Mouse (Mus musculus): ENCODE measurements around the gene Slc2a2. TPM values are rescaled to one million over a fixed set of nuclear protein-coding genes. Genes with fewer than 3 reads are reported as not detected.

Gene Slc2a2
- polyA plus RNA-seq, 1 experiment from 2014 or later, result not detected

- no peak overlapping the region for H3K27ac ChIP-seq (replicated peaks; ENCODE audit: low read depth, low read length)
- no peak for ATAC-seq (ENCODE audit: insufficient number of reproducible peaks, low FRiP score, low TSS enrichment, low read depth)
- 32% methylated on average over 6 of the region's 6 CpGs for WGBS
Measured at GRCm38 (mm10) chr3:28740353-28740752, 42.6 kb downstream of the Slc2a2 start.

GRCm38 (mm10) chr3:28743251-28743650, 45.5 kb downstream of the Slc2a2 start:
- ATAC-seq (ENCODE audit: insufficient number of reproducible peaks, low FRiP score, low TSS enrichment, low read depth) (no peak), DNase-seq (ENCODE audit: low spot score) (no peak)
- H3K4me3 ChIP-seq (ENCODE audit: low read depth, low read length), result no peak overlapping the region
- no peaks in the 10 kb centered on the region for H3K27me3 ChIP-seq (ENCODE audit: control insufficient read depth, insufficient read depth, low read length)
- H3K27ac ChIP-seq (replicated peaks; ENCODE audit: low read depth, low read length), result no peak overlapping the region
- no peaks in the 10 kb centered on the region for H3K36me3 ChIP-seq (ENCODE audit: control insufficient read depth, insufficient read depth, low read length)
- H3K9ac ChIP-seq (ENCODE audit: low read length), result no peak overlapping the region
- H3K4me2 ChIP-seq (ENCODE audit: low read depth, severe bottlenecking), result no peak overlapping the region
- no peaks in the 10 kb centered on the region for H3K9me3 ChIP-seq (ENCODE audit: control insufficient read depth, low read length)
- H3K4me1 ChIP-seq (ENCODE audit: control insufficient read depth, insufficient read depth, low read length), result 0 out of 2 replicates have a peak, but pooled peaks cover 2% of the 10 kb centered on the region
- WGBS, result 52% methylated on average over 8 of the region's 8 CpGs

More at GRCm38 (mm10) chr3:28740353-28740752, 42.6 kb downstream of the Slc2a2 start:
- H3K9me3 ChIP-seq (ENCODE audit: control insufficient read depth, low read length), result no peaks in the 10 kb centered on the region
- no peak overlapping the region for H3K4me2 ChIP-seq (ENCODE audit: low read depth, severe bottlenecking)
- no peak overlapping the region for H3K9ac ChIP-seq (ENCODE audit: low read length)
- H3K4me3 ChIP-seq (ENCODE audit: low read depth, low read length), result no peak overlapping the region
- H3K4me1 ChIP-seq (ENCODE audit: control insufficient read depth, insufficient read depth, low read length), result no peaks in the 10 kb centered on the region
- no peak for DNase-seq (ENCODE audit: low spot score)
- H3K36me3 ChIP-seq (ENCODE audit: control insufficient read depth, insufficient read depth, low read length), result no peaks in the 10 kb centered on the region
- H3K27me3 ChIP-seq (ENCODE audit: control insufficient read depth, insufficient read depth, low read length), result no peaks in the 10 kb centered on the region

- H3K36me3 ChIP-seq (ENCODE audit: control insufficient read depth, insufficient read depth, low read length), result no peaks in the 10 kb centered on the region
- no peak overlapping the region for H3K27ac ChIP-seq (replicated peaks; ENCODE audit: low read depth, low read length)
- no peaks in the 10 kb centered on the region for H3K27me3 ChIP-seq (ENCODE audit: control insufficient read depth, insufficient read depth, low read length)
- no peak overlapping the region for H3K4me2 ChIP-seq (ENCODE audit: low read depth, severe bottlenecking)
- WGBS, result 38% methylated on average over 7 of the region's 7 CpGs
- DNase-seq (ENCODE audit: low spot score) (peak; percentile 82), ATAC-seq (ENCODE audit: insufficient number of reproducible peaks, low FRiP score, low TSS enrichment, low read depth) (no peak; the same call in 1 of the 2 replicates)
- H3K9me3 ChIP-seq (ENCODE audit: control insufficient read depth, low read length), result no peaks in the 10 kb centered on the region
- no peak overlapping the region for H3K4me3 ChIP-seq (ENCODE audit: low read depth, low read length)
- 0 out of 2 replicates have a peak, but pooled peaks cover 3% of the 10 kb centered on the region for H3K4me1 ChIP-seq (ENCODE audit: control insufficient read depth, insufficient read depth, low read length)
- no peak overlapping the region for H3K9ac ChIP-seq (ENCODE audit: low read length)
Measured at GRCm38 (mm10) chr3:28745835-28746483, 48.3 kb downstream of the Slc2a2 start.

- no peak overlapping the region for H3K9ac ChIP-seq (ENCODE audit: low read length)
- no peaks in the 10 kb centered on the region for H3K36me3 ChIP-seq (ENCODE audit: control insufficient read depth, insufficient read depth, low read length)
- H3K9me3 ChIP-seq (ENCODE audit: control insufficient read depth, low read length), result no peaks in the 10 kb centered on the region
- H3K27ac ChIP-seq (replicated peaks; ENCODE audit: low read depth, low read length), result no peak overlapping the region
- ATAC-seq (ENCODE audit: insufficient number of reproducible peaks, low FRiP score, low TSS enrichment, low read depth) (no peak), DNase-seq (ENCODE audit: low spot score) (no peak)
- no peak overlapping the region for H3K4me3 ChIP-seq (ENCODE audit: low read depth, low read length)
- H3K27me3 ChIP-seq (ENCODE audit: control insufficient read depth, insufficient read depth, low read length), result no peaks in the 10 kb centered on the region
- 0 out of 2 replicates have a peak, but pooled peaks cover 3% of the 10 kb centered on the region for H3K4me1 ChIP-seq (ENCODE audit: control insufficient read depth, insufficient read depth, low read length)
- no peak overlapping the region for H3K4me2 ChIP-seq (ENCODE audit: low read depth, severe bottlenecking)
- 75% methylated on average over 3 of the region's 3 CpGs for whole genome bisulfite sequencing
Measured at GRCm38 (mm10) chr3:28748151-28748550, 50.4 kb downstream of the Slc2a2 start.

DNA sequence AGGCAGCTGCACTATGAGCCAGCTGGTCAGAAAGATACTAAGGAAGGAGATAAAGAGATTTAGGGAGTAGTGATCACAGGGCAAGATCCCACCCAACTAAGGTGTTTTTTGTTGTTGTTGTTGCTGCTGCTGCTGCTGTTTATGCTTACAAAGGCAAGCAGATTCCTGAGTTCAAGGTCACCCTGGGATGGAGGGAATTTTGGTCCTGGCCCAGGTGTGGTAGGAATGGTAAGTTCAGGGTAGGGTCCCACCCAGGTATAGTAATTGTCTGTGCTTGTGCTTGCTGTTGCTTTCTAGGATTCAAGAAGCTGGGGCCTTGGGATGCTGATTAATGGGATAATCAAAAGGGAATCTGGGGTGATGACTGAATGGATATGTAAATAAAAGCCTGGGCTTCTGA, 51.3 kb downstream of the Slc2a2 start:
- Histone ChIP-seq H3K36me3 (ENCODE audit: control insufficient read depth, insufficient read depth, low read length) (no peaks in the 10 kb centered on the region), H3K4me1 (ENCODE audit: control insufficient read depth, insufficient read depth, low read length) (0 out of 2 replicates have a peak, but pooled peaks cover 3% of the 10 kb centered on the region), H3K4me2 (ENCODE audit: low read depth, severe bottlenecking) (no peak overlapping the region), H3K27ac (replicated peaks; ENCODE audit: low read depth, low read length) (no peak overlapping the region), H3K9ac (ENCODE audit: low read length) (no peak overlapping the region), H3K4me3 (ENCODE audit: low read depth, low read length) (no peak overlapping the region), H3K27me3 (ENCODE audit: control insufficient read depth, insufficient read depth, low read length) (no peaks in the 10 kb centered on the region), H3K9me3 (ENCODE audit: control insufficient read depth, low read length) (no peaks in the 10 kb centered on the region)
- no peak for DNase-seq (ENCODE audit: low spot score)
- no peak for ATAC-seq (ENCODE audit: insufficient number of reproducible peaks, low FRiP score, low TSS enrichment, low read depth)

GRCm38 (mm10) chr3:28755477-28755876, 57.8 kb downstream of the Slc2a2 start:
- no peaks in the 10 kb centered on the region for H3K36me3 ChIP-seq (ENCODE audit: control insufficient read depth, insufficient read depth, low read length)

DNA sequence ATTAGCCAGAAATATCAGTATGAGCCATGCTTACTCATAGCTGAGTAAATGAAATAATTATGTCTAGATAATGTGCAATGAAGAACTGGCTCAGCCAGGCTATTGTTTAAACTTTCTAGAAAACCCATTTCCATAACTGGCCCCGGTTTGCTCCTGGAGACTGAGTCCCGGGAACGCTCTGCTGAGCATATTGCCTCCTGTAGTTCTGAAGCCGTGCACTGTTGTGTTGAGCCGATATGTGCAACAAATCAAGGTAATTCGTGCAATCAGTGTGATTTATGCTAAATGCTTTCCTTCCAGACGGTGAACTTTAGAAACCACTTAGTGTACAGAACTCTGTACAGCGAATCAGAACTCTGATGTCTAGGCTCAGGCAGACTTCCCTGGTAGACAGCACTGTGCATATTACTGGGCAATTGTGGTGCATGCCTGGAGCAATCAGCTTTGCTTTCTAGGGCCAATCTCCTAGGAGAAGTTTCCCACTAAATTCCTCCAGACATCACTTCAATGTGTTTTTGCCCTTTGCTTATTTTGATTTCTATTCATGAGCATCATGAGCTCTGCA, 63.6 kb downstream of the Slc2a2 start:
- Histone ChIP-seq H3K27ac (replicated peaks; ENCODE audit: low read depth, low read length) (no peak overlapping the region), H3K4me1 (ENCODE audit: control insufficient read depth, insufficient read depth, low read length) (no peaks in the 10 kb centered on the region), H3K27me3 (ENCODE audit: control insufficient read depth, insufficient read depth, low read length) (no peaks in the 10 kb centered on the region), H3K4me3 (ENCODE audit: low read depth, low read length) (no peak overlapping the region), H3K36me3 (ENCODE audit: control insufficient read depth, insufficient read depth, low read length) (no peaks in the 10 kb centered on the region), H3K4me2 (ENCODE audit: low read depth, severe bottlenecking) (no peak overlapping the region), H3K9ac (ENCODE audit: low read length) (no peak overlapping the region), H3K9me3 (ENCODE audit: control insufficient read depth, low read length) (no peaks in the 10 kb centered on the region)
- DNase-seq (ENCODE audit: low spot score) (no peak), ATAC-seq (ENCODE audit: insufficient number of reproducible peaks, low FRiP score, low TSS enrichment, low read depth) (no peak)
- 55% methylated on average over 8 of the region's 8 CpGs for WGBS

More at GRCm38 (mm10) chr3:28755477-28755876, 57.8 kb downstream of the Slc2a2 start:
- Histone ChIP-seq H3K4me1 (ENCODE audit: control insufficient read depth, insufficient read depth, low read length) (no peaks in the 10 kb centered on the region), H3K4me3 (ENCODE audit: low read depth, low read length) (no peak overlapping the region), H3K9me3 (ENCODE audit: control insufficient read depth, low read length) (no peaks in the 10 kb centered on the region), H3K9ac (ENCODE audit: low read length) (no peak overlapping the region), H3K27ac (replicated peaks; ENCODE audit: low read depth, low read length) (no peak overlapping the region), H3K4me2 (ENCODE audit: low read depth, severe bottlenecking) (no peak overlapping the region), H3K27me3 (ENCODE audit: control insufficient read depth, insufficient read depth, low read length) (no peaks in the 10 kb centered on the region)
- DNase-seq (ENCODE audit: low spot score) (no peak), ATAC-seq (ENCODE audit: insufficient number of reproducible peaks, low FRiP score, low TSS enrichment, low read depth) (no peak)
- 78% methylated on average over 7 of the region's 7 CpGs for WGBS

DNA sequence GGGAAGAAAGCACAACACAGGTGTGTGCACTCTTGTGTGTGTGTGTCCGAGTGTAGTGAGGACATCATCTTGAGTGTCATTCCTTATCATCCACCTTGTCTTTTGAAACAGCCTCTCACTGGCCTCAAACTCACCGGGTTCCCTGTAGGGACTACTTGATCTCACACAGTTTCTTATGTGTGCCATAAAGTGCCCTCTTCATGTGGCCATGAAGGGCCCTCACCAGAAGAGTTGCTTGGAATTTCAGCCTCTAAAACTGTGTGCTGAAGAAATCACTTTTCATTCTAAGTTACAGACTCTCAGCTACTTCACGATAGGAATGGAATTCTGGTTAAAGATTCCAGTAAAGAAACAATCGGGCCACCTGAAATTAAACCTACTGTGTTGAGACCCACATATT, 69.2 kb downstream of the Slc2a2 start:
- WGBS, result 89% methylated on average over 4 of the region's 4 CpGs
- no peaks in the 10 kb centered on the region for H3K9me3 ChIP-seq (ENCODE audit: control insufficient read depth, low read length)

More for the DNA sequence above, 69.2 kb downstream of the Slc2a2 start:
- no peak for DNase-seq (ENCODE audit: low spot score)
- Histone ChIP-seq H3K27me3 (ENCODE audit: control insufficient read depth, insufficient read depth, low read length) (no peaks in the 10 kb centered on the region), H3K4me2 (ENCODE audit: low read depth, severe bottlenecking) (no peak overlapping the region), H3K36me3 (ENCODE audit: control insufficient read depth, insufficient read depth, low read length) (no peaks in the 10 kb centered on the region), H3K4me3 (ENCODE audit: low read depth, low read length) (no peak overlapping the region), H3K27ac (replicated peaks; ENCODE audit: low read depth, low read length) (no peak overlapping the region), H3K4me1 (ENCODE audit: control insufficient read depth, insufficient read depth, low read length) (no peaks in the 10 kb centered on the region), H3K9ac (ENCODE audit: low read length) (no peak overlapping the region)
- no peak for ATAC-seq (ENCODE audit: insufficient number of reproducible peaks, low FRiP score, low TSS enrichment, low read depth)
